Mouse (Mus musculus): Measurements from ENCODE around the gene Aldh3b2. TPM values are rescaled to one million over a fixed set of nuclear protein-coding genes. Genes with fewer than 3 reads are reported as not detected.

Aldh3b2 gene
- polyA plus RNA-seq, 1 experiment from 2014 or later: 0.05 TPM

- DNase-seq (ENCODE audit: low read depth, low spot score) (no peak), ATAC-seq (no peak)
- H3K27me3 ChIP-seq: no peaks in the 10 kb centered on the region
- CTCF ChIA-PET: interaction anchor here (1.2 to 1.5 kb wide), 2 partner anchors 32 to 69 kb away, joined by 4 read pairs; no protein-coding TSS in a partner anchor
- POLR2A ChIA-PET: no interaction called here
- no peak for TF ChIP-seq CTCF (IDR thresholded peaks at IDR 0.05)
- in situ Hi-C loops (cut with MboI; ENCODE audit: low pct_unique_long_range_greater_than_20kb): loop anchor here (5.0 kb wide), 2 partner anchors 37 to 72 kb away; no protein-coding TSS in a partner anchor
Observed at GRCm38 (mm10) chr19:4015635-4016034, 43.5 kb downstream of the Aldh3b2 start.

GRCm38 (mm10) chr19:4017921-4018587 is 45.9 kb downstream of the Aldh3b2 start:
- no peak for DNase-seq (ENCODE audit: low read depth, low spot score)
- ChIA-PET POLR2A (no interaction called here), CTCF (interaction anchor here (1.7 to 6.5 kb wide), 4 partner anchors 16 to 34 kb away, joined by 7 to 74 read pairs (median 10); partner anchors contain the start of gene Gstp2)
- no peak for TF ChIP-seq CTCF (IDR thresholded peaks at IDR 0.05)
- in situ Hi-C loops (cut with MboI; ENCODE audit: low pct_unique_long_range_greater_than_20kb): loop anchor here (5.0 kb wide), 2 partner anchors 34 to 69 kb away; no protein-coding TSS in a partner anchor
- ATAC-seq: no peak
- H3K27me3 ChIP-seq: no peaks in the 10 kb centered on the region

GRCm38 (mm10) chr19:4018743-4019583 is 46.8 kb downstream of the Aldh3b2 start:
- in situ Hi-C loops (cut with MboI; ENCODE audit: low pct_unique_long_range_greater_than_20kb): loop anchor here (5.0 kb wide), 2 partner anchors 33 to 68 kb away; no protein-coding TSS in a partner anchor
- TF ChIP-seq CTCF (IDR thresholded peaks at IDR 0.05): peak; percentile 98
- POLR2A ChIA-PET: interaction anchor here (1.0 kb wide), 2 partner anchors 27 to 29 kb away, joined by 4 read pairs; partner anchors contain the start of gene Gstp2
- DNase-seq (ENCODE audit: low read depth, low spot score): peak; percentile 64
- CTCF ChIA-PET: interaction anchor here (0.8 to 6.5 kb wide), 11 partner anchors 15 to 230 kb away, joined by 3 to 74 read pairs (median 4); partner anchors contain the start of genes Cdk2ap2, Gstp1 and Gstp2
- H3K27me3 ChIP-seq: no peaks in the 10 kb centered on the region
- peak; percentile 67 for ATAC-seq

GRCm38 (mm10) chr19:4023185-4023584 is 51.1 kb downstream of the Aldh3b2 start:
- POLR2A ChIA-PET: no interaction called here
- CTCF ChIA-PET: interaction anchor here (6.5 kb wide), 1 partner anchor 25 kb away, joined by 74 read pairs; the partner anchor contains the start of gene Gstp2
- DNase-seq (ENCODE audit: low read depth, low spot score) (no peak), ATAC-seq (no peak)
- no peak for TF ChIP-seq CTCF (IDR thresholded peaks at IDR 0.05)
- peaks cover 2% of the 10 kb centered on the region for H3K27me3 ChIP-seq
- in situ Hi-C loops (cut with MboI; ENCODE audit: low pct_unique_long_range_greater_than_20kb): no loop called here

GRCm38 (mm10) chr19:4027576-4027975 is 55.4 kb downstream of the Aldh3b2 start:
- peaks cover 2% of the 10 kb centered on the region for H3K27me3 ChIP-seq
- no peak for TF ChIP-seq CTCF (IDR thresholded peaks at IDR 0.05)
- in situ Hi-C loops (cut with MboI; ENCODE audit: low pct_unique_long_range_greater_than_20kb): no loop called here
- CTCF ChIA-PET: interaction anchor here (1.2 kb wide), 1 partner anchor 20 kb away, joined by 3 read pairs; no protein-coding TSS in a partner anchor
- POLR2A ChIA-PET: interaction anchor here (0.6 to 1.6 kb wide), 3 partner anchors 9 to 22 kb away, joined by 3 to 7 read pairs (median 3); no protein-coding TSS in a partner anchor
- ATAC-seq (no peak), DNase-seq (ENCODE audit: low read depth, low spot score) (no peak)

Other genes starting within 250 kb of the Aldh3b2 start
- 35.0 TPM for gene Kmt5b, start 204.9 kb upstream of the Aldh3b2 start, polyA plus RNA-seq (2021)
- gene Chka, start 120.6 kb upstream of the Aldh3b2 start, polyA plus RNA-seq (2021): 169 TPM
- gene Tcirg1, start 65.2 kb upstream of the Aldh3b2 start, polyA plus RNA-seq (2021): 80.3 TPM
- gene Ndufs8, start 59.6 kb upstream of the Aldh3b2 start, polyA plus RNA-seq (2021): 232 TPM
- gene Aldh3b1, start 42.5 kb upstream of the Aldh3b2 start, polyA plus RNA-seq (2021): 22.2 TPM
- not detected for gene Unc93b1, start 37.1 kb upstream of the Aldh3b2 start, polyA plus RNA-seq (2021)
- 0.17 TPM for gene Aldh3b3, start 13.7 kb upstream of the Aldh3b2 start, polyA plus RNA-seq (2021)
- 3.9 TPM for gene Acy3, start 14.2 kb downstream of the Aldh3b2 start, polyA plus RNA-seq (2021)
- gene Tbx10, start 20.4 kb downstream of the Aldh3b2 start, polyA plus RNA-seq (2021): 0.03 TPM
- gene Nudt8, start 28.3 kb downstream of the Aldh3b2 start, polyA plus RNA-seq (2021): 35.1 TPM
- 3.1 TPM for gene Gm49405, start 28.3 kb downstream of the Aldh3b2 start, polyA plus RNA-seq (2021)
- gene Doc2g, start 31.0 kb downstream of the Aldh3b2 start, polyA plus RNA-seq (2021): 7.1 TPM
- gene Ndufv1, start 40.5 kb downstream of the Aldh3b2 start, polyA plus RNA-seq (2021): 231 TPM
- gene Gstp1, start 65.7 kb downstream of the Aldh3b2 start, polyA plus RNA-seq (2021): 1,288 TPM
- 379 TPM for gene Gstp2, start 73.7 kb downstream of the Aldh3b2 start, polyA plus RNA-seq (2021)
- not detected for gene Gstp3, start 87.2 kb downstream of the Aldh3b2 start, polyA plus RNA-seq (2021)
- not detected for gene Cabp2, start 109.2 kb downstream of the Aldh3b2 start, polyA plus RNA-seq (2021)
- gene Cdk2ap2, start 124.9 kb downstream of the Aldh3b2 start, polyA plus RNA-seq (2021): 93.8 TPM
- 109 TPM for gene Pitpnm1, start 127.7 kb downstream of the Aldh3b2 start, polyA plus RNA-seq (2021)
- gene Aip, start 153.5 kb downstream of the Aldh3b2 start, polyA plus RNA-seq (2021): 149 TPM
- gene Gpr152, start 167.5 kb downstream of the Aldh3b2 start, polyA plus RNA-seq (2021): not detected
- 0.17 TPM for gene Cabp4, start 171.7 kb downstream of the Aldh3b2 start, polyA plus RNA-seq (2021)
- 321 TPM for gene Coro1b, start 176.3 kb downstream of the Aldh3b2 start, polyA plus RNA-seq (2021)
- 0.62 TPM for gene Ptprcap, start 181.3 kb downstream of the Aldh3b2 start, polyA plus RNA-seq (2021)
- 43.0 TPM for gene Rps6kb2, start 191.0 kb downstream of the Aldh3b2 start, polyA plus RNA-seq (2021)
- gene Carns1, start 203.2 kb downstream of the Aldh3b2 start, polyA plus RNA-seq (2021): 13.7 TPM
- gene Tbc1d10c, start 219.0 kb downstream of the Aldh3b2 start, polyA plus RNA-seq (2021): 1.9 TPM
- 674 TPM for gene Ppp1ca, start 219.7 kb downstream of the Aldh3b2 start, polyA plus RNA-seq (2021)
- 33.9 TPM for gene Rad9a, start 229.3 kb downstream of the Aldh3b2 start, polyA plus RNA-seq (2021)
- 122 TPM for gene Clcf1, start 241.9 kb downstream of the Aldh3b2 start, polyA plus RNA-seq (2021)
- gene AC109138.7, start 242.0 kb downstream of the Aldh3b2 start, polyA plus RNA-seq (2021): 0.62 TPM